Mouse (Mus musculus): ENCODE measurements around the gene Sema4a.

Sema4a gene

GRCm38 (mm10) chr3:88473020-88473419, 12.0 kb upstream of the Sema4a start:
- peaks cover 27% of the 10 kb centered on the region for H3K4me1 ChIP-seq (replicated peaks; ENCODE audit: low read depth, low read length)
- H3K4me3 ChIP-seq (replicated peaks; ENCODE audit: low read length), result no peak overlapping the region
- H3K27me3 ChIP-seq (ENCODE audit: insufficient read depth, low read length), result peaks cover 6% of the 10 kb centered on the region
- H3K36me3 ChIP-seq (ENCODE audit: insufficient read depth, low read length), result no peaks in the 10 kb centered on the region
- TF ChIP-seq NANOG (IDR thresholded peaks at IDR 0.05; ENCODE audit: borderline replicate concordance, low read length), result no peak
- no peak for TF ChIP-seq CTCF (conservative IDR thresholded peaks at IDR 0.05; ENCODE audit: low read length)
- no peak for TF ChIP-seq POU5F1 (IDR thresholded peaks at IDR 0.05; ENCODE audit: borderline replicate concordance, low read length)
- peaks cover 8% of the 10 kb centered on the region for H3K9me3 ChIP-seq (ENCODE audit: low read length)

- Histone ChIP-seq H3K9me3 (ENCODE audit: low read length) (peaks cover 8% of the 10 kb centered on the region), H3K4me3 (replicated peaks; ENCODE audit: low read length) (no peak overlapping the region), H3K27me3 (ENCODE audit: insufficient read depth, low read length) (peaks cover 12% of the 10 kb centered on the region), H3K36me3 (ENCODE audit: insufficient read depth, low read length) (no peaks in the 10 kb centered on the region), H3K4me1 (replicated peaks; ENCODE audit: low read depth, low read length) (peaks cover 12% of the 10 kb centered on the region)
- no peak for TF ChIP-seq CTCF (conservative IDR thresholded peaks at IDR 0.05; ENCODE audit: low read length)
Measured at GRCm38 (mm10) chr3:88470943-88471479, 10.0 kb upstream of the Sema4a start.

- TF ChIP-seq NANOG (IDR thresholded peaks at IDR 0.05; ENCODE audit: borderline replicate concordance, low read length) (no peak), POU5F1 (IDR thresholded peaks at IDR 0.05; ENCODE audit: borderline replicate concordance, low read length) (no peak), CTCF (conservative IDR thresholded peaks at IDR 0.05; ENCODE audit: low read length) (no peak)
Measured at GRCm38 (mm10) chr3:88469466-88469865, 8.5 kb upstream of the Sema4a start.

GRCm38 (mm10) chr3:88467116-88467824, 6.3 kb upstream of the Sema4a start:
- H3K4me1 ChIP-seq (replicated peaks; ENCODE audit: low read depth, low read length), result peaks cover 8% of the 10 kb centered on the region
- TF ChIP-seq CTCF (conservative IDR thresholded peaks at IDR 0.05; ENCODE audit: low read length), result peak; percentile 75
- no peak for TF ChIP-seq NANOG (IDR thresholded peaks at IDR 0.05; ENCODE audit: borderline replicate concordance, low read length)

More at GRCm38 (mm10) chr3:88469466-88469865, 8.5 kb upstream of the Sema4a start:
- H3K27me3 ChIP-seq (ENCODE audit: insufficient read depth, low read length), result peaks cover 12% of the 10 kb centered on the region
- H3K4me1 ChIP-seq (replicated peaks; ENCODE audit: low read depth, low read length), result peaks cover 15% of the 10 kb centered on the region
- H3K36me3 ChIP-seq (ENCODE audit: insufficient read depth, low read length), result no peaks in the 10 kb centered on the region
- peaks cover 8% of the 10 kb centered on the region for H3K9me3 ChIP-seq (ENCODE audit: low read length)
- no peak overlapping the region for H3K4me3 ChIP-seq (replicated peaks; ENCODE audit: low read length)

GRCm38 (mm10) chr3:88465127-88465526, 4.1 kb upstream of the Sema4a start:
- H3K36me3 ChIP-seq (ENCODE audit: insufficient read depth, low read length), result no peaks in the 10 kb centered on the region
- peaks cover 14% of the 10 kb centered on the region for H3K4me1 ChIP-seq (replicated peaks; ENCODE audit: low read depth, low read length)
- no peak for TF ChIP-seq CTCF (conservative IDR thresholded peaks at IDR 0.05; ENCODE audit: low read length)
- TF ChIP-seq POU5F1 (IDR thresholded peaks at IDR 0.05; ENCODE audit: borderline replicate concordance, low read length), result no peak
- no peak for TF ChIP-seq NANOG (IDR thresholded peaks at IDR 0.05; ENCODE audit: borderline replicate concordance, low read length)
- peaks cover 7% of the 10 kb centered on the region for H3K9me3 ChIP-seq (ENCODE audit: low read length)
- no peak overlapping the region for H3K4me3 ChIP-seq (replicated peaks; ENCODE audit: low read length)
- H3K27me3 ChIP-seq (ENCODE audit: insufficient read depth, low read length), result peaks cover 31% of the 10 kb centered on the region

More at GRCm38 (mm10) chr3:88467116-88467824, 6.3 kb upstream of the Sema4a start:
- Histone ChIP-seq H3K36me3 (ENCODE audit: insufficient read depth, low read length) (no peaks in the 10 kb centered on the region), H3K27me3 (ENCODE audit: insufficient read depth, low read length) (peaks cover 14% of the 10 kb centered on the region), H3K9me3 (ENCODE audit: low read length) (peaks cover 8% of the 10 kb centered on the region), H3K4me3 (replicated peaks; ENCODE audit: low read length) (no peak overlapping the region)

- Histone ChIP-seq H3K27me3 (ENCODE audit: insufficient read depth, low read length) (peaks cover 37% of the 10 kb centered on the region), H3K36me3 (ENCODE audit: insufficient read depth, low read length) (no peaks in the 10 kb centered on the region), H3K9me3 (ENCODE audit: low read length) (0 out of 2 replicates have a peak, but pooled peaks cover under 1% of the 10 kb centered on the region), H3K4me3 (replicated peaks; ENCODE audit: low read length) (no peak overlapping the region), H3K4me1 (replicated peaks; ENCODE audit: low read depth, low read length) (peaks cover 14% of the 10 kb centered on the region)
- TF ChIP-seq POU5F1 (IDR thresholded peaks at IDR 0.05; ENCODE audit: borderline replicate concordance, low read length) (no peak), CTCF (conservative IDR thresholded peaks at IDR 0.05; ENCODE audit: low read length) (no peak), NANOG (IDR thresholded peaks at IDR 0.05; ENCODE audit: borderline replicate concordance, low read length) (no peak)
Measured at GRCm38 (mm10) chr3:88464425-88464824, 3.4 kb upstream of the Sema4a start.

GRCm38 (mm10) chr3:88460029-88460428, 953 bp downstream of the Sema4a start:
- TF ChIP-seq NANOG (IDR thresholded peaks at IDR 0.05; ENCODE audit: borderline replicate concordance, low read length) (no peak), CTCF (conservative IDR thresholded peaks at IDR 0.05; ENCODE audit: low read length) (no peak), POU5F1 (IDR thresholded peaks at IDR 0.05; ENCODE audit: borderline replicate concordance, low read length) (no peak)
- Histone ChIP-seq H3K27me3 (ENCODE audit: insufficient read depth, low read length) (peaks cover 60% of the 10 kb centered on the region), H3K9me3 (ENCODE audit: low read length) (no peaks in the 10 kb centered on the region)

GRCm38 (mm10) chr3:88458778-88459219, 2.2 kb downstream of the Sema4a start:
- H3K4me1 ChIP-seq (replicated peaks; ENCODE audit: low read depth, low read length), result peaks cover 44% of the 10 kb centered on the region
- no peaks in the 10 kb centered on the region for H3K9me3 ChIP-seq (ENCODE audit: low read length)
- H3K4me3 ChIP-seq (replicated peaks; ENCODE audit: low read length), result no peak overlapping the region; the same call in 1 of the 2 replicates
- no peak for TF ChIP-seq POU5F1 (IDR thresholded peaks at IDR 0.05; ENCODE audit: borderline replicate concordance, low read length)
- TF ChIP-seq NANOG (IDR thresholded peaks at IDR 0.05; ENCODE audit: borderline replicate concordance, low read length), result no peak
- no peak for TF ChIP-seq CTCF (conservative IDR thresholded peaks at IDR 0.05; ENCODE audit: low read length)
- no peaks in the 10 kb centered on the region for H3K36me3 ChIP-seq (ENCODE audit: insufficient read depth, low read length)
- H3K27me3 ChIP-seq (ENCODE audit: insufficient read depth, low read length), result peaks cover 70% of the 10 kb centered on the region

More at GRCm38 (mm10) chr3:88460029-88460428, 953 bp downstream of the Sema4a start:
- Histone ChIP-seq H3K36me3 (ENCODE audit: insufficient read depth, low read length) (no peaks in the 10 kb centered on the region), H3K4me3 (replicated peaks; ENCODE audit: low read length) (no peak overlapping the region), H3K4me1 (replicated peaks; ENCODE audit: low read depth, low read length) (peaks cover 46% of the 10 kb centered on the region)

Data from E14TG2a.4 (cell line).